Mouse (Mus musculus) small intestine, adult 2 months (tissue): ENCODE results near the gene Iqca.

ENCODE experiments used
- CTCF ChIP-seq: fragments of 200-500 bp; IDR thresholded peaks from 2 replicates; pipeline ENCODE4 v1.5.1; 2012; ENCODE audit warnings: low read depth, mild to moderate bottlenecking, control low read depth, inconsistent platforms, low read length, moderate library complexity, mixed read lengths; ENCODE audit not compliant: insufficient replicate concordance, insufficient read length; ENCODE audit errors: extremely low read depth
- POLR2A ChIP-seq: fragments of 200-500 bp; IDR thresholded peaks from 2 replicates; pipeline ENCODE4 v1.6.1; 2012; ENCODE audit warnings: low read depth, mild to moderate bottlenecking, control low read depth, inconsistent platforms, low read length, moderate library complexity

- TF ChIP-seq CTCF (no peak), POLR2A (no peak)
Observed at GRCm38 (mm10) chr1:90012850-90013249, 140.4 kb downstream of the Iqca start.
